ENCODE assay signal across 13 mouse cellular contexts in the genomic region with DNA sequence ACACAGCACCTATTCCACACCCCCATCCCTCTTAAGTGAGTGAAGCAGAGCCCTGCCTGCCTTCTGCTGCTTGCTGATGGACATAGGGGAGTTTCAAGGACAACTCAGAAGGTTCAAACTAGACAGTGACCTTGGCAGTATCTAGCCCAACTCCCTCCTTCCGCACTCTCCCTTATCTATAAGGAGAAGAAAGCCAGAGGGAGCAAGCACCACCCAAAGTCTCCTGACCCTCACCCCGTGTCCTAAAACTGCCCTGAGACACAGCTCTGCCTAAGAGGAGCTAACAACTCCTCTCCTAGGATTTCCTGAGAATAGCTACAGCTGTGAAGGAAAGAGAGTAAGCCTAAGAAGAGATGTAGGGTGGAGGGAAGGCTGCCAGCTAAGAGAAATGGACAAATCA. TPM values are rescaled to one million over a fixed set of nuclear protein-coding genes. Genes with fewer than 3 reads are reported as not detected.
DNase-seq lines count a peak whose midpoint lies in the region; ATAC-seq and TF ChIP-seq lines count a peak whose summit lies in the region.
"Had no signal": no experiment of that assay in that cellular context is flagged by ENCODE, and none has a peak within 500 bp of the region (broad histone marks: within the 10 kb centered on the region; RNA-seq: fewer than 3 reads in every experiment).

No protein-coding gene starts in this region.

- no peak for DNase-seq in gastrocnemius, adult 2 months
- no peak for DNase-seq in gastrocnemius, postnatal 4 days (ENCODE audit: low spot score in 2 of 2)
- DNase-seq in liver, result no peak
- no peak for DNase-seq in testis, postnatal 10 days (ENCODE audit: low spot score)

- no peak for TF ChIP-seq CTCF in gastrocnemius, adult 2 months (IDR thresholded peaks at IDR 0.05)
- TF ChIP-seq CTCF in testis, adult 2 months (IDR thresholded peaks at IDR 0.05; ENCODE audit: control insufficient read depth, insufficient read depth, insufficient replicate concordance, low read depth, low read length), result no peak

- no peak for TF ChIP-seq POLR2A in testis, adult 2 months (IDR thresholded peaks at IDR 0.05; ENCODE audit: control insufficient read depth, low read depth, low read length)

- 48% methylated on average over 2 of the region's 2 CpGs for WGBS in liver, embryonic 15.5 days (ENCODE audit: insufficient replicate concordance)

- no peaks in the 10 kb centered on the region for H3K36me3 ChIP-seq in liver, embryonic 15.5 days (replicated peaks)
- no peaks in the 10 kb centered on the region for H3K36me3 ChIP-seq in testis, adult 2 months (ENCODE audit: control insufficient read depth, insufficient read depth, low read length)
- H3K36me3 ChIP-seq: embryonic facial prominence, embryonic 13.5 days; hindbrain, embryonic 13.5 days had no signal

- 0 out of 2 replicates have a peak, but pooled peaks cover 3% of the 10 kb centered on the region for H3K4me1 ChIP-seq in liver, embryonic 15.5 days (replicated peaks)
- H3K4me1 ChIP-seq in testis, adult 2 months (ENCODE audit: control insufficient read depth, insufficient read depth, low read length), result peaks cover 2% of the 10 kb centered on the region; the same call in 1 of the 2 replicates

- no peak overlapping the region for H3K4me2 ChIP-seq in liver, embryonic 15.5 days
- H3K4me2 ChIP-seq: embryonic facial prominence, embryonic 13.5 days; forebrain, embryonic 13.5 days; hindbrain, embryonic 13.5 days had no signal

- no peaks in the 10 kb centered on the region; the same call in 1 of the 2 replicates for H3K27me3 ChIP-seq in liver, embryonic 15.5 days
- H3K27me3 ChIP-seq in testis, adult 2 months (ENCODE audit: control insufficient read depth, insufficient read depth, low read length), result no peaks in the 10 kb centered on the region

- H3K4me3 ChIP-seq in gastrocnemius, adult 2 months, result no peak overlapping the region
- H3K4me3 ChIP-seq in liver, embryonic 15.5 days (replicated peaks), result no peak overlapping the region
- no peak overlapping the region for H3K4me3 ChIP-seq in testis, adult 2 months (ENCODE audit: control insufficient read depth, low read depth, low read length)
- H3K4me3 ChIP-seq: embryonic facial prominence, embryonic 13.5 days; forebrain, embryonic 13.5 days; hindbrain, embryonic 13.5 days had no signal

- H3K27ac ChIP-seq in gastrocnemius, adult 2 months, result peak overlapping the region; percentile 68
- H3K27ac ChIP-seq in liver, embryonic 15.5 days (replicated peaks), result no peak overlapping the region
- peak overlapping the region; percentile 51; the same call in 1 of the 2 replicates for H3K27ac ChIP-seq in testis, adult 2 months (ENCODE audit: control insufficient read depth, insufficient read depth, low read depth, low read length)
- H3K27ac ChIP-seq: embryonic facial prominence, embryonic 13.5 days; forebrain, embryonic 13.5 days; hindbrain, embryonic 13.5 days; hindbrain, postnatal 0 days had no signal

- intact Hi-C loops in gastrocnemius, adult 2 months (cut with DNase I), result loop anchor here (2.0 kb wide), 2 partner anchors 143 to 151 kb away; no protein-coding TSS in a partner anchor

- 0 out of 2 replicates have a peak, but pooled peaks have one; percentile 15 for ATAC-seq in liver, embryonic 15.5 days (ENCODE audit: insufficient read depth)
- ATAC-seq: activated CD4-positive, CD25-positive, alpha-beta regulatory T cell, adult 4 months; Patski had no signal

- no peak overlapping the region for H3K9ac ChIP-seq in liver, embryonic 15.5 days
- H3K9ac ChIP-seq: embryonic facial prominence, embryonic 13.5 days; forebrain, embryonic 13.5 days; forebrain, postnatal 0 days; hindbrain, embryonic 13.5 days had no signal

- H3K9me3 ChIP-seq in liver, embryonic 15.5 days (replicated peaks), result no peaks in the 10 kb centered on the region
- H3K9me3 ChIP-seq: embryonic facial prominence, embryonic 13.5 days; forebrain, embryonic 13.5 days; hindbrain, embryonic 13.5 days had no signal

RNA-seq across cellular contexts. Expression of a gene that starts 37.0 kb away (rescaled TPM):
- total RNA-seq in gastrocnemius, adult 2 months (2021), result 10 to 100 TPM; 46.3 to 52.4 TPM
- total RNA-seq in gastrocnemius, postnatal 4 days (2021), result 10 to 100 TPM; 45.8 to 51.2 TPM
- polyA plus RNA-seq in liver, embryonic 15.5 days (2015; fragmentation: Nextera tagmentation; extraction: Ambion mirVana), result 12.3 and 12.8 TPM in 2 replicates
- 120 and 122 TPM in 2 replicates for polyA plus RNA-seq in testis, adult 2 months (2012; rRNA removed)
